Mouse (Mus musculus) brain, embryonic 14.5 days (tissue): ENCODE results near the gene Syce2. TPM values are rescaled to one million over a fixed set of nuclear protein-coding genes. Genes with fewer than 3 reads are reported as not detected.

ENCODE experiments used
- DNase-seq: peaks from one replicate; pipeline ENCODE4 v3.0.0-alpha.2; 2011; ENCODE audit warnings: low read depth
- CTCF ChIP-seq: fragments of 200-500 bp; IDR thresholded peaks from 2 replicates; pipeline ENCODE4 v1.5.1; 2012; ENCODE audit warnings: inconsistent platforms, mild to moderate bottlenecking, moderate library complexity, borderline replicate concordance; ENCODE audit not compliant: insufficient read depth, insufficient read length; ENCODE audit errors: extremely low read depth
- POLR2A ChIP-seq: fragments of 200-500 bp; IDR thresholded peaks from 2 replicates; pipeline ENCODE4 v1.6.1; 2012; ENCODE audit warnings: mild to moderate bottlenecking, inconsistent platforms, borderline replicate concordance; ENCODE audit not compliant: poor library complexity, insufficient read depth, insufficient read length, severe bottlenecking; ENCODE audit errors: extremely low read depth
- polyA plus RNA-seq: library from polyadenylated mRNA; depleted of rRNA; stranded (reverse); fragments of >200 nt; gene quantifications from 2 replicates; pipeline ENCODE4 v1.2.3, GENCODE M21; 2012

Syce2 gene
- polyA plus RNA-seq, 1 experiment, result 15.1 TPM

DNA sequence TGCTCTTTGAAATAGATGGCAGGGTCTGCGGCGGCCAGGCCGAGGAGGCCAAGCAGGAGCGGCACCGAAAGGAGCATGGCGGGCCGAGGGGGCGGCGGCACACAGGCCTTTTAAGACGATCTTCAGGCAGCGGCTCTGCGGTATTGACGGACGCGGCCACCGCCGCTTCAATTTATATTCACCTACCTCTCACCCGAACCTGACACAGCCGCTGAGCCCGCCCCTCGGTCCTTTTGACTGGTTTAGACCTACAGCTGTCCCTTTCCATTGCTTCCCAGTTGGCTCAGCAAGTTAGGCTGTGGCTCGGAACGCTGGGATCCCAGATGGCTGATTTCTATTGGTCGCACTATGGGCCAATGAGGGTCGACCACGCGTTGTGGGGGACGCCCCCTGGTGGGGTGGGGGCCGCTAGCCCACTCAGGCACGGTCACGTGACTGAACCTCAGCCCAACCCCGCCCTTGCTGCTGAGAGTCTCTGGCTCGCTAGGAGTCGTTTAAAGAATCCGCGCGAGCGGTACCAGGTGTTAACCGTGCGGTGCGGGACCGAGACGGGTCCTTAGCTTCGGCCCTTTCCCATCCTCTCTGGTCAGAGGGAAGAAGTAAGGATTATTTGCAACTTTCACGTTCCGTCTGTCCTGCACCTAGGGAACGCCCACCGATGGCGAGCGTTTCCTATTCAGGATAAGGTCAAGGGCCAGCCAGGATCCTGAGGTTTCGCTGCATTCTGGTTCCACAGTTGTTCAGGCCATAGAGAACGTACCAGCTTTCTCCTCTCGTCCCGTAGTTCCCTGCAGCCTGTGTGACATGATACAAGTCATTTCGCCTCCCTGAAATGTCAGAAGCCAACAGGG, 25.0 kb upstream of the Syce2 start, which contains the start of gene Calr:
TSS of gene Calr (minus strand) at position 213 of the 851 bp plus-strand sequence.
- DNase-seq, result peak; percentile 100
- TF ChIP-seq CTCF (no peak), POLR2A (peak; percentile 98)

DNA sequence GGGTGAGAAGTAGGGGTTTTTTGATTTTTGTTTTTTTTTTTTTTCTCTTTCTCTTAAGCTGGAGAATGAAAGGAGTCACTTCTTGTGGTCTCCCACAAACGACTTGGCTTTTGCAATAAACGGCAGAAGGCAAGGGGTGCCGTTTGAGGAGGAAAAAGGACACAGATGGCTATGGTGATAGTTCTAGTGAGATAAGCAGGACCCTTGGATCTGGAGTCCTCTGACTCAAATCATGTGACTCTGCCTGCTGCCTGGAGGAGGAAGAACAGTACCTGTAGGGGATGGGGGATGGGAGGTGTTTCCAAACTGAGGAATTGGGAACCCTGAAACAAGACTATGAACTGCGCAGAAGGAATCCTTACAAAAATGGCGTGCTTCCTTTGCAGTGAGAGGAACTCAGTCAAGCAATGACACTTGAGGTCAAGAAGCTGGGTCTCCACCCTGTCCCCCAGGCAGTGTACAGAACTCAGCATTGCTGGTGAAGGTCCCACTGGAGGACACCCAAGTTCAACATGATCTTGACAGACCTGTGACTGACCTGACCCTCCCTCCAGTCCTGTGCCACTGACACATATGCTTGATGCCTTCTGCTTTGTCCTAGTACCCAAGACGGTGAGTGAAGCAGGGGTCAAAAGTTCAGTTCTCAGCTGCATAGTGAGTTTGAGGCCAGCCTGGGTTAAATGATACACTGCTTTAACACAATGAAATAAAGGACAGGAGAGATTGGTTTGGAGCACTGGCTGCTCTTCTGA, 24.1 kb upstream of the Syce2 start:
- DNase-seq, result no peak

GRCm38 (mm10) chr8:84856434-84856833, 15.5 kb upstream of the Syce2 start:
- TF ChIP-seq CTCF, result no peak
- no peak for TF ChIP-seq POLR2A
- no peak for DNase-seq

More for the DNA sequence above, 24.1 kb upstream of the Syce2 start:
- TF ChIP-seq CTCF (no peak), POLR2A (no peak)

DNA sequence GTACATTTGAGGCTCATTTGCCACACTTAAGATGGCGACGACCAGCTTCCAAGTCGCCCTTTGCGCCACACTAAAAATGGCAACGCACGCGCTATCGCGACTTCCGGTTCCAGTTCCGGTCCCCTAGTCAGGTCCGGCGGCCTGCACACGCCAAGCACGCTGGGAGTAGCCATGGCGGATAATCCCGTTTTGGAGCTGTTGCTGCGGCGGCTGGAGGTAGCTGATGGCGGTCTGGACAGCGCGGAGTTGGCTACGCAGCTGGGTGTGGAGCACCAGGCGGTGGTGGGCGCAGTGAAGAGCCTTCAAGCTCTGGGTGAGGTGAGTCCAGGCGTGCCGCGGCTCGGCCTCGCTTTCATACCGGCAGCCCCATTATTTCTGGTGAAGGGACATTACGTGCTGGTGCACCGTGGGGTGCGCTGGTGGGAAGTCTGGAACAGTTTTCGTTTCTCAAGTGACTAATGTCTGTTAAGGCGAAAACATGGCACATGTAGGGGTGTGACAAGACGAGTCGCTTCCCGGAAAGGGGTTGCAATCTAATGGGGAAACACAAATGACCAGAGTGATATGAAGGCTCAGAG, 15.0 kb upstream of the Syce2 start, which contains the start of gene Farsa:
TSS of gene Farsa (plus strand) at position 126 of the 578 bp plus-strand sequence.
- TF ChIP-seq CTCF, result no peak
- TF ChIP-seq POLR2A, result peak; percentile 76; the same call in 1 of the 2 replicates
- DNase-seq, result peak; percentile 98

GRCm38 (mm10) chr8:84872309-84872965, 526 bp downstream of the Syce2 start:
- TF ChIP-seq POLR2A (no peak), CTCF (no peak)
- peak; percentile 21 for DNase-seq

DNA sequence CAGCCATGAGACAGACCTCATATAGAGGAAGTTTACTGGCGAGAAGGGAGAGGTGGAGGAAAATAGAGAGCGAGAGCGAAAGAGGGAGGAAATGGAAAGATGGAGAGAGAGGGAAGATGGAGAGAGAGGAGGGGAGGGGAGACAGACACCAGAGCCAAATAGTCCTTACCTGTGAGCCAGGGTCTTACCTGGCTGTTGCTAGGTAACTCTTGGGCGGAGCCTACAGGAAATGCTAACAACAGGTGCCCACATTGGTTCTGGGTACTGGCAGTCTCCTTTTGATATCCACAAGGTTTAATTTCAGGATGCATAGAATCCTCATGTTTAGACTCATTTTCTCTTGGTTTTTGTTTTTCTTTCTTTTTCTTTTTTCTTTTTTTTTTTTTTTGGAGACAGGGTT, 1.1 kb downstream of the Syce2 start:
- TF ChIP-seq POLR2A (no peak), CTCF (no peak)
- no peak for DNase-seq

DNA sequence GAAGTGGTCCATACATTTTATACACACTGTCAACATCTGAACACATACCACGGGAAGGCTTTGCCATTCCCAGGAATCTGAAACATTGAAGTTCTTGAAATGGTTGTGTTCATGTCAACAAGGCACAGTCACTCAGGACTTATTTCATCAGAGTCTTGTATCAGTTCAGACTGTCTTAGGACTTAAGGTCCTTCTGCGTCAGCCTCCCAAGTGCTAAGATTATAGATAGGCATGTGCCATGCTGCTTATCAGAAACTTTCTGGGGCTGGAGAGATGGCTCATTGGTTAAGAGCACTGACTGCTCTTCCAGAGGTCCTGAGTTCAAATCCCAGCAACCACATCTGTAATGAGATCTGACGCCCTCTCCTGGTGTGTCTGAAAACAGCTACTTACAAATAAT, 2.4 kb downstream of the Syce2 start:
- DNase-seq, result no peak
- TF ChIP-seq CTCF (no peak), POLR2A (no peak)

DNA sequence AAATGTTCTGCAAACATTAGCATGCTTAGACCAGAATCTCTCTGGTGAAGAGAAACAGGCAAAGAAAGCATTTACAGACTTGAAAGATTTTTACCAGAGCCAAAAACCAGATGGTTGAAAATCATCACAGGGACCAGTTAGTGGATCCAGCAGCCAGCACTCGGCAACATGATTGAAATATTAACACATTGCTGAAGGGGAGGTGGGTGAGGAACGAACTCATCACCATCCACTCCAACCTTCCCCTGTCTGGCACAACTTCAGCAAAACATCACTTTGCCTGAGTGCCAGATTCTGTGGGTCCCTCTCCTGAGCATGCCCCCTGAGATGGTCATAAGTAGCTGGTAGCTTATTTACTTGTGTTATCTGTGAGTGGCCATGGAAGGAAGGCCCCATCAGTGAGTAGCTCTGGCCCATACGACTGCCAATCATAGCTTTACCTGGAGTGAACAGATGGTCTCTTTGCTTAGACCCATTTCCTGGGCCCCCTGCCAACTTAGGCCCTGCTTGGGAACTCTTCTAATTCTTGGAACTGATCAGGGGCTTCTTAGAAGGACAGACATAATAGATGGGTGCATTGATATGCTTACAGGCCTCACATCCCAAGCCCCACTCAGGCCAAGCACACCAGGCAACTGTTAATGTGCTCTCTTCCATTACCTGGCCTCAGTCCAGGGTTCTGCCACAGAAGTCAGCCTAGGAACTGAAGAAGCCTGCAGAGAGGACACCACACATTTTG, 5.6 kb downstream of the Syce2 start:
- TF ChIP-seq POLR2A (no peak), CTCF (no peak)
- peak; percentile 81 for DNase-seq

DNA sequence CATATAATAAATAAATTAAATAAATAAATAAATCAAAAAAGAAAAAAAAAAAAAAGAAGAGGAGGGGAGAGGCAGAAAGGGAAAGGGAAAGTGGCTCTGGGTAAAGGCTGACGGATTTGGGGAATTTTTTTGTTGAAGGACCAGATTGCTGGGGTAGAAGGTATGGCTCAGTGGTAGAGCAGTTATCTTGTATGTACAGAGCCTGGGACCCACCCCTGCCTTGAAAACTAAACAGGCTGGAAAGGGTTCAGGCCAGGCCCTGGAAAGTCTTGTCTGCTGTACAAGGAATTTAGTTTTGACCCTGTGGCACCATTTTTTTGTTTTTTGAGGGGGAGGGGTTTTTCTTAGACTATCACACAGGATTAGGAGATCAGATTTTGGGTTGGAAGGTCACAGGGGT, 7.0 kb downstream of the Syce2 start:
- DNase-seq, result no peak
- TF ChIP-seq POLR2A, result no peak
- TF ChIP-seq CTCF, result no peak

DNA sequence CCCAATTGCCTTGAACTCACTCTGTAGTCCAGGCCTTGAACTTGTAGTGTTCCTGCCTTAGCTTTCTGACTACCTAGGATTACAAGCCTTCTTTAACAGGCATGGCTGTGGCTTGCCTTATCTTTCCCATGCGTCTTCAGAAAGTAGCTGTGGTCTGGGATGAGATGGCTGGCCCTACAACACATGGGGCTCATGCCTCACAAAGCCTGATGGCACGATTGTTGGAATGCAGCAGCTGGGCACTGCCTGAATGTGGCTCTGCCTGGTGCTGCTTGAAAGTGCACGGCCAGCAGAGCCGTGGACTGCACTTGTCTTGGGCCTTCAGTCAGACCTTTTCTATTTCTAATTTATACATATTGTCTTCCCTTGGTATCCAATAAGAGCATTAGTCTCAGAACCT, 12.8 kb downstream of the Syce2 start:
- TF ChIP-seq POLR2A, result no peak
- no peak for TF ChIP-seq CTCF

GRCm38 (mm10) chr8:84888280-84888679, 16.4 kb downstream of the Syce2 start:
- TF ChIP-seq CTCF (no peak), POLR2A (no peak)
- DNase-seq, result no peak

More for the DNA sequence above, 12.8 kb downstream of the Syce2 start:
- no peak for DNase-seq
